Mouse (Mus musculus) kidney, postnatal 4 days (tissue): ENCODE results near the gene Gm14418.

Source experiments
- DNase-seq, 2 experiments: peaks; one replicate each; pipeline ENCODE4 v3.0.0; 2021; ENCODE audit warnings: mixed read lengths in 2 of 2

Gm14418 gene

GRCm38 (mm10) chr2:177398096-177398495 is at the start of gene Gm14418:
Gene Gm14418, minus strand, starts transcription at chr2:177398320.
- peak; percentile 1 for DNase-seq
